Mouse (Mus musculus): Measurements from ENCODE around the gene Wfdc11. TPM values are rescaled to one million over a fixed set of nuclear protein-coding genes. Genes with fewer than 3 reads are reported as not detected.

Gene Wfdc11
- polyA plus RNA-seq, 1 experiment from 2014 or later, result not detected

- H3K36me3 ChIP-seq, result no peaks in the 10 kb centered on the region
- peaks cover 9% of the 10 kb centered on the region for H3K4me1 ChIP-seq
- no peak overlapping the region for H3K9ac ChIP-seq
- H3K4me2 ChIP-seq, result peak overlapping the region; percentile 53
- ATAC-seq (ENCODE audit: insufficient number of reproducible peaks, low FRiP score, low TSS enrichment, low read depth), result no peak
- H3K27me3 ChIP-seq, result no peaks in the 10 kb centered on the region
- WGBS, result 15% methylated on average over 19 of the region's 19 CpGs
- peak overlapping the region; percentile 32 for H3K4me3 ChIP-seq
- H3K27ac ChIP-seq, result no peak overlapping the region
- no peaks in the 10 kb centered on the region for H3K9me3 ChIP-seq
These were observed 5.2 kb upstream of the Wfdc11 start for GRCm38 (mm10) chr2:164678848-164679625.

GRCm38 (mm10) chr2:164676916-164677685 lies 3.2 kb upstream of the Wfdc11 start:
- H3K4me3 ChIP-seq, result no peak overlapping the region
- H3K4me1 ChIP-seq, result peaks cover 9% of the 10 kb centered on the region
- H3K27ac ChIP-seq, result no peak overlapping the region
- no peak overlapping the region for H3K4me2 ChIP-seq
- H3K36me3 ChIP-seq, result no peaks in the 10 kb centered on the region
- H3K9me3 ChIP-seq, result no peaks in the 10 kb centered on the region
- H3K27me3 ChIP-seq, result no peaks in the 10 kb centered on the region
- no peak overlapping the region for H3K9ac ChIP-seq
- no peak for ATAC-seq (ENCODE audit: insufficient number of reproducible peaks, low FRiP score, low TSS enrichment, low read depth)
- WGBS, result 79% methylated on average over 16 of the region's 16 CpGs

- H3K9ac ChIP-seq, result no peak overlapping the region
- no peak overlapping the region for H3K4me2 ChIP-seq
- H3K36me3 ChIP-seq, result no peaks in the 10 kb centered on the region
- 75% methylated on average over 7 of the region's 7 CpGs for WGBS
- ATAC-seq (ENCODE audit: insufficient number of reproducible peaks, low FRiP score, low TSS enrichment, low read depth), result no peak
- no peak overlapping the region for H3K4me3 ChIP-seq
- no peaks in the 10 kb centered on the region for H3K27me3 ChIP-seq
- H3K4me1 ChIP-seq, result peaks cover 9% of the 10 kb centered on the region
- no peaks in the 10 kb centered on the region for H3K9me3 ChIP-seq
- no peak overlapping the region for H3K27ac ChIP-seq
These were observed 2.2 kb upstream of the Wfdc11 start for GRCm38 (mm10) chr2:164676103-164676502.

DNA sequence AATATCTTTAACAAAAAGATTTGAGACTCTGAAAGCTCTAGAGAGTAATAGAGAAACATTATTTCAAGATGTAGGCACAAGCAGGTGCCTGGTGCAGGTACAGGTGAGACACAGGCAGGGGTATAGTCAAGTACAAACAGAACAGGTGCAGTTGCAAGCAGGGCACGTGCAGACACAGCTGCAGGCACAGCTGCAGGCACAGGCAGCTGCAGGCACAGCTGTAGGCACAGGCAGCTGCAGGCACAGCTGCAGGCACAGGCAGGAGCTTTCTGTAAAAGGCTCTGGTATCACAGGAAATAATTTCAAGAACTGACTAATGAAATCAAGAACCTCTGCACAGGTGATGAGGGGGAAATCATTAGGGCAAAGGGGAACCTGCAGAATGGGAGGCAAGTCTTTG lies 2.9 kb downstream of the Wfdc11 start:
- WGBS, result 12% methylated on average over 1 of the region's 1 CpGs

DNA sequence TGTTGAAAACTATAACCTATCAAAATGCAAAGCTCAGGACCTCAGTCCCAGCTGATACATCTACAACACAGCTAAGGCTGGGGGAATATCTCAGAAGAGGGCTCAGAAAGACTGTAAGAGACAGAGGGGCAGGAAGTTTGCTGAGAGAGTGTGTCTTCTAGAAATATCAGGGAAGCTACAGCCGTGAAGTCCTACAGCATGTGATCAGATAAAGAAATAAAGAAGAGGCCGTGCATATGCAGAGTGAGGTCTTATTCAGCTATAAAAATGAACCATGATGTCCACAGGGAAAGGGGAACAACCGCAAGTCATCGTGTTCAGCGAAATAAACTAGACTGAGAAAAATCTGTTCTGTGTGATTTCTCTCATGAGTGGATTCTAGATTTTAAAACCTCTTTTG lies 3.6 kb downstream of the Wfdc11 start:
- ATAC-seq (ENCODE audit: insufficient number of reproducible peaks, low FRiP score, low TSS enrichment, low read depth), result no peak
- no peak overlapping the region for H3K9ac ChIP-seq
- H3K27ac ChIP-seq, result no peak overlapping the region
- H3K9me3 ChIP-seq, result no peaks in the 10 kb centered on the region
- H3K4me1 ChIP-seq, result no peaks in the 10 kb centered on the region
- no peaks in the 10 kb centered on the region for H3K27me3 ChIP-seq
- no peak overlapping the region for H3K4me2 ChIP-seq
- H3K36me3 ChIP-seq, result no peaks in the 10 kb centered on the region
- H3K4me3 ChIP-seq, result no peak overlapping the region
- WGBS, result 82% methylated on average over 5 of the region's 5 CpGs

More for the DNA sequence above, 2.9 kb downstream of the Wfdc11 start:
- Histone ChIP-seq H3K27me3 (no peaks in the 10 kb centered on the region), H3K9me3 (no peaks in the 10 kb centered on the region), H3K4me1 (no peaks in the 10 kb centered on the region), H3K36me3 (no peaks in the 10 kb centered on the region), H3K27ac (no peak overlapping the region), H3K9ac (no peak overlapping the region), H3K4me2 (no peak overlapping the region), H3K4me3 (no peak overlapping the region)
- ATAC-seq (ENCODE audit: insufficient number of reproducible peaks, low FRiP score, low TSS enrichment, low read depth), result no peak

DNA sequence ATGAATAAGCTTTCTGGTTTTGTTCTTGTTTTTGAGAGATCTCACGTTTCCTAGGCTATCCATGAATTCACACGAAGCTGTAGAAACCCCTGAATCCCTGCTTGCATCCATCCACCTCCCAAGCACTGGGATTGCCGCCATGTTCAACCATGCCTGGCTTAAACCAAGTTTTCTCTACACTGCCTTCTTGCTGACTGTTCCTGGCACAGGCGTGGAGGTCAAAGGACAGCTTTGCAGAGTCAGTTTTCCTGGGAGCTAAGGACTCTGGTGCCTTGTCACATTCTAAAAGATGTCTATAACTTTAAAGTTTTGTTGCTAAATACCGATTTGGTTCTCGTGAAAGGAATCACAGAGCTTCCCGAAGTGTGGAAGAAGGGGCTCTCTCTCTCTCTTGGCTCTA lies 9.0 kb downstream of the Wfdc11 start:
- Histone ChIP-seq H3K4me3 (no peak overlapping the region), H3K9me3 (no peaks in the 10 kb centered on the region), H3K27me3 (no peaks in the 10 kb centered on the region), H3K36me3 (no peaks in the 10 kb centered on the region), H3K4me2 (no peak overlapping the region), H3K9ac (no peak overlapping the region), H3K4me1 (no peaks in the 10 kb centered on the region), H3K27ac (no peak overlapping the region)
- no peak for ATAC-seq (ENCODE audit: insufficient number of reproducible peaks, low FRiP score, low TSS enrichment, low read depth)
- WGBS, result 83% methylated on average over 7 of the region's 7 CpGs

DNA sequence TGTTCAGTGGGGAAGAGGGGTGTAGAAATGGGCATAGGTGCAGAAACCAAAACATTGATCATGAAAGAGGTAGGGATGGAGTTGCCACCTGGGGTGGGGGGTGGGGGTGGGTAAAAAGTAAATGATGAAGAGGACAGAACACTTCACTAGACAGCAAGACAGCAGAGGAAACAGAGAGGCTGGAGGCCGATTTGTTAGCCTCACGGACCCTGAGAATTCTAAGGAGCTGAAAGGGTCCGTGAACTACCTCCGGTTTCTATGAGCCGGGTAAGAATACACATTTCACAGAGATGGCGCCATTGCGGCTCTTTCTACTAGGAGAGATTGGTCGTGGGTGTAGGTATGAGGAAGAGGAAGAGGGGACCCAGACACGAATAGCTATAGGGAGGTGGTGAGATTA lies 17.4 kb downstream of the Wfdc11 start, which contains the start of gene Wfdc9:
Wfdc9 (minus strand) TSS at position 101 of the 400 bp plus-strand sequence.
- Histone ChIP-seq H3K4me1 (no peaks in the 10 kb centered on the region), H3K4me3 (no peak within 1 kb of the TSS), H3K36me3 (no peaks in the 10 kb centered on the region), H3K27me3 (0 out of 2 replicates have a peak, but pooled peaks cover 4% of the 10 kb centered on the region), H3K9ac (no peak within 1 kb of the TSS), H3K4me2 (no peak within 1 kb of the TSS), H3K27ac (no peak within 1 kb of the TSS), H3K9me3 (no peaks in the 10 kb centered on the region)
- 80% methylated on average over 9 of the region's 9 CpGs for WGBS
- no peak for ATAC-seq (ENCODE audit: insufficient number of reproducible peaks, low FRiP score, low TSS enrichment, low read depth)

DNA sequence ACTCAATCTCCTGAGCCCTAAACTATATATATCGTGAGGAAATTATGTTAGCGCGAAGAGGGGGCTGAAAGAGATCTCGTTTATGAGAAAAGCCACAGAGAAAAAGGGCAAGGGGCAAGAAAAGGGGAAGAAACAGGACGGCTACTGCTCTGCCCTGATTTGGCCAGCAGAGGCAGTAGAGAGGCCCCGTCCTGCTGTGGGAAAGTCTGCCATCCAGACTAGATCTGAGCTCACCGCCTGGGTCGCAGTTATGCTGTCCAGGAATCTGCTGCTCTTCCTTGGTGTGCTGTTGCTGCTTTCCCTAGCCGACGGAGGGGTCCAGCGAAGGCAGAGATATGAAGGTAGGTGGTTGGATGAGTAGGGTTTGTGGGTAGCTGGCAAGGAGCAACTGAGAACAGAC lies 18.0 kb downstream of the Wfdc11 start, which contains the start of gene Wfdc10:
Wfdc10 (plus strand) TSS at position 189 of the 400 bp plus-strand sequence.
- H3K4me2 ChIP-seq, result no peak within 1 kb of the TSS
- no peak for ATAC-seq (ENCODE audit: insufficient number of reproducible peaks, low FRiP score, low TSS enrichment, low read depth)
- H3K27ac ChIP-seq, result no peak within 1 kb of the TSS
- H3K27me3 ChIP-seq, result 0 out of 2 replicates have a peak, but pooled peaks cover 4% of the 10 kb centered on the region
- no peaks in the 10 kb centered on the region for H3K4me1 ChIP-seq
- 17% methylated on average over 11 of the region's 11 CpGs for WGBS
- H3K4me3 ChIP-seq, result no peak within 1 kb of the TSS
- H3K9ac ChIP-seq, result no peak within 1 kb of the TSS
- no peaks in the 10 kb centered on the region for H3K36me3 ChIP-seq
- H3K9me3 ChIP-seq, result no peaks in the 10 kb centered on the region

- no peak overlapping the region for H3K9ac ChIP-seq
- ATAC-seq (ENCODE audit: insufficient number of reproducible peaks, low FRiP score, low TSS enrichment, low read depth), result no peak
- no peak overlapping the region for H3K27ac ChIP-seq
- WGBS, result 79% methylated on average over 13 of the region's 13 CpGs
- H3K27me3 ChIP-seq, result no peaks in the 10 kb centered on the region
- H3K4me1 ChIP-seq, result no peaks in the 10 kb centered on the region
- no peaks in the 10 kb centered on the region for H3K9me3 ChIP-seq
- no peak overlapping the region for H3K4me3 ChIP-seq
- no peaks in the 10 kb centered on the region for H3K36me3 ChIP-seq
- no peak overlapping the region for H3K4me2 ChIP-seq
These were observed 31.8 kb downstream of the Wfdc11 start for GRCm38 (mm10) chr2:164641881-164642673.

- no peak for ATAC-seq (ENCODE audit: insufficient number of reproducible peaks, low FRiP score, low TSS enrichment, low read depth)
- 68% methylated on average over 7 of the region's 7 CpGs for WGBS
- H3K4me1 ChIP-seq, result no peaks in the 10 kb centered on the region
- H3K9me3 ChIP-seq, result no peaks in the 10 kb centered on the region
- H3K27me3 ChIP-seq, result no peaks in the 10 kb centered on the region
- no peak overlapping the region for H3K27ac ChIP-seq
- H3K4me3 ChIP-seq, result no peak overlapping the region
- H3K36me3 ChIP-seq, result no peaks in the 10 kb centered on the region
- no peak overlapping the region for H3K9ac ChIP-seq
- no peak overlapping the region for H3K4me2 ChIP-seq
These were observed 32.8 kb downstream of the Wfdc11 start for GRCm38 (mm10) chr2:164641129-164641528.

DNA sequence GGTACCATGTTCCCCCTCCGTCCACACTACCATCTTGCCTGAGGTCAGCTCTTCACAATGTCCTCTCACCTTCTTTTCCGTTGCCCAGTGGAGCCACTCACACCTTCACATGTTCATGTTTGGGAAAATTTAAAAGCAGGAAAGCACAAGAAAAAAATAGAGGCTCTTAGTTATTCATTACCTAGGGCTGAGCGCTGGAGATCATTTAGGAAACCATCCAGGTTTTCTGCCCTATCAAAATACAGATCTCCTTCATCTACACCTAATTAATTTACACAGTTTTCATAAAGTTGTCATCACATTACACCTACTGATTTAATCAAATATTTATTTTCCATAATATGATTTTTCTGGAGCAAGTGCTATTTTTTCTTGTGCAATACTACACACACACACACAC lies 35.2 kb downstream of the Wfdc11 start, which contains the start of gene Wfdc16:
Wfdc16 (minus strand) TSS at position 101 of the 400 bp plus-strand sequence.
- H3K27me3 ChIP-seq, result no peaks in the 10 kb centered on the region
- no peak within 1 kb of the TSS for H3K9ac ChIP-seq
- no peak within 1 kb of the TSS for H3K4me2 ChIP-seq
- H3K27ac ChIP-seq, result no peak within 1 kb of the TSS
- no peaks in the 10 kb centered on the region for H3K9me3 ChIP-seq
- 86% methylated on average over 3 of the region's 3 CpGs for WGBS
- no peaks in the 10 kb centered on the region for H3K4me1 ChIP-seq
- H3K4me3 ChIP-seq, result no peak within 1 kb of the TSS
- no peak for ATAC-seq (ENCODE audit: insufficient number of reproducible peaks, low FRiP score, low TSS enrichment, low read depth)
- H3K36me3 ChIP-seq, result no peaks in the 10 kb centered on the region

All from limb, embryonic 15.5 days (tissue).